Mouse (Mus musculus): ENCODE data around the gene Gal3st4. TPM values are rescaled to one million over a fixed set of nuclear protein-coding genes. Genes with fewer than 3 reads are reported as not detected.

Gene Gal3st4
- polyA plus RNA-seq, 1 experiment from 2014 or later, result 0.63 TPM

DNA sequence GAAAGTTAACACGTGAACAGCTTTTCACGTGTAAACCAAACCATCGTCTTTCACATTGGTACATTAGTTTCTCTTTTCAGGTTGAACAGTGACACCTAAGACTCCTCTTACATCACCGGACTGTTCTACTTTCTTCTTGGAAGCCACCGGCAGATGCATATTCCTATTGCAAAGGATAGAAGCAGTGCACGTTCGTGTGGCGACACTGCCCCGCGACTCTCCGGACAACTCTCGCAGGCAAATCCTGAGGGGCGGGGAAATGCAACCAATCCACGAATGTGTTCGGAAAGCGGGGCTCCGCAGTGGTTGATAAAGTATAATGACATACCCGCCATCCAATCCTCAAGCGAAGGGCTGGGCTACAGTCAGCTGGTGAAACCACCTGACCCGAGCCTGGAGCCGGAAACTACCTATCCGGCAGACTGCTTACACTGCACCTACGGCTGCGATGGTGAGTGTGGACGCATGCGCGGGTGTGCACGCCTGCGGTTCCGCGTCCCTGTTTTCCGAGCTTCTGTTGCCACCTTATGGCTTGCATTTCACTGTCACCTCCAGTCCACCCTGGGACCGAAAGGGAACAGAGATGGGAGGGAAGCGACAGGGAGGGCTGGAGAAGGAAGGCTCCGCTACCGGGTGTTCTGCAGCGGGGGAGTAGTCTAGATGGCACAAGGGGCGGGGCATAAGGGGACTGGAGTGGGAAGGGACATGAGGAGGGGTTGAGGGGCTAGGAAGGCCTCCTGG lies 17.1 kb downstream of the Gal3st4 start, which contains the start of gene Lamtor4:
Gene Lamtor4 (plus strand): TSS at position 130 of the 741 bp plus-strand sequence.
- Histone ChIP-seq H3K36me3 (ENCODE audit: control insufficient read depth, insufficient read depth) (peaks cover 16% of the 10 kb centered on the region), H3K4me3 (ENCODE audit: low read depth, low read length) (peak within 1 kb of the TSS; percentile 61), H3K4me1 (replicated peaks; ENCODE audit: control insufficient read depth, insufficient read depth, low read length) (0 out of 2 replicates have a peak, but pooled peaks cover 5% of the 10 kb centered on the region), H3K27ac (ENCODE audit: low read depth, low read length) (peak within 1 kb of the TSS; percentile 54), H3K27me3 (replicated peaks; ENCODE audit: control insufficient read depth, insufficient read depth, low read length) (no peaks in the 10 kb centered on the region), H3K4me2 (replicated peaks; ENCODE audit: low read depth) (peak within 1 kb of the TSS; percentile 89), H3K9ac (ENCODE audit: low read depth, low read length) (peak within 1 kb of the TSS; percentile 66), H3K9me3 (ENCODE audit: control insufficient read depth) (no peaks in the 10 kb centered on the region)
- peak; percentile 43 for TF ChIP-seq CTCF (IDR thresholded peaks at IDR 0.05; ENCODE audit: low read depth)
- peak; percentile 100 for ATAC-seq
- under 1% methylated on average over 38 of the region's 38 CpGs for WGBS

DNA sequence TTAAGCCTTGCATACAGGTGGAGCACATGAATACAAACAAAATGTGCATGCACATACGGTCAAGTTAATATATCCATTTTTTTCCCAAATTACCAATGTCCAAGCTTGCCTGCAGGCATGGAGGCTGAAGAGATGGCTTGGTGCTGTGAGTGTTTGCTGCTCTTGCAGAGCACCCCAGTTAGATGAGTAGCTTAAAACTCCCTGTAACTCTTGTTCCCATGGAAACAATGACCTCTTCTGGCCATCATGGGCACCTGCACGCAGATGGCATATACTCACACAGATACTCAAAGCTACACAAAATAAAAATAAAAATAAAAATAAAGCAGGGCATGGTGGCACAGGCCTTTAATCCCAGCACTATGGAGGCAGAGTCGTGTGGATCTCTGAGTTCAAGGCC lies 19.6 kb downstream of the Gal3st4 start:
- 96% methylated on average over 3 of the region's 3 CpGs for WGBS
- H3K9ac ChIP-seq (ENCODE audit: low read depth, low read length), result no peak overlapping the region
- TF ChIP-seq CTCF (IDR thresholded peaks at IDR 0.05; ENCODE audit: low read depth), result no peak

DNA sequence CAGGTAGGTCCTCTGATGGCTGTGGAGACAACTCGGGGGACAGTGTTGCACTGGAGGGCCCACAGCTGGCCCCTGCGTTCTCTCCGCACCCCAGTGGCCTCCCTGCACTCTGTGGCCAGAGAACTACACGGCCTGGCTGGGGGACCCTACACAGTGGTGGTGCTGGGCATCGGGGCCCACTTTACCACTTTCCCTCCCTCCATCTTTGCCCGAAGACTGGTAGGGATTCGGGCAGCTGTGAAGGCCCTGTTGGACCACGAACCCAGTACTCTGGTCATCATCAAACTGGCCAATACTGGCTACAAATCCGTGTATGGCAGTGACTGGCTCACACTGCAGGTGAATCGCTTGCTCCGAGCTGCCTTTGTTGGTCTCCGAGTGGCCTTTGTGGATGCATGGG lies 21.5 kb downstream of the Gal3st4 start:
- 86% methylated on average over 12 of the region's 12 CpGs for WGBS

More for the DNA sequence above, 19.6 kb downstream of the Gal3st4 start:
- ATAC-seq, result no peak
- no peak overlapping the region for H3K27ac ChIP-seq (ENCODE audit: low read depth, low read length)
- H3K4me1 ChIP-seq (replicated peaks; ENCODE audit: control insufficient read depth, insufficient read depth, low read length), result 0 out of 2 replicates have a peak, but pooled peaks cover 5% of the 10 kb centered on the region
- no peak overlapping the region for H3K4me3 ChIP-seq (ENCODE audit: low read depth, low read length)
- H3K4me2 ChIP-seq (replicated peaks; ENCODE audit: low read depth), result no peak overlapping the region
- no peaks in the 10 kb centered on the region for H3K9me3 ChIP-seq (ENCODE audit: control insufficient read depth)
- H3K36me3 ChIP-seq (ENCODE audit: control insufficient read depth, insufficient read depth), result no peaks in the 10 kb centered on the region; the same call in 1 of the 2 replicates
- H3K27me3 ChIP-seq (replicated peaks; ENCODE audit: control insufficient read depth, insufficient read depth, low read length), result no peaks in the 10 kb centered on the region

DNA sequence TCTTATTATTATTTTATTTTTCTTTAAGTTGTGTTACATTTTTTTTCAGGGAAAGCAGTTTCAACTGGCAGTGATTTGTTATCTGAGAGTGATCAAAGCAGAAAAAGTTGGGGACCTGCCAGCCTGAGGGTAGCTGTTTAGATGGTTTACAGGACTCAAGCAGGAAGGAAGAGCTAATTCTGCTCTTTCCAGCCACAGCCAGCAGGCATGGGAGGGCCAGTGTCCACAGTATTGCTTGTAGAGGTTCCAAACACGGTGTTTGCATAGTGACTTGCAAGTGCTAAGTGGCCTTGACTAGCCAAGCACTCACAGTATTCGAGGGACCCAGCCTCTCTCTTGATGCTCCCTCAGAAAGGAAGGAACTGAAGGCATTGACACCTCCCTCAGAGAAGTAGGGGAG lies 31.1 kb downstream of the Gal3st4 start:
- no peak for TF ChIP-seq CTCF (IDR thresholded peaks at IDR 0.05; ENCODE audit: low read depth)
- H3K27me3 ChIP-seq (replicated peaks; ENCODE audit: control insufficient read depth, insufficient read depth, low read length), result no peaks in the 10 kb centered on the region
- WGBS, result 15% methylated on average over 2 of the region's 2 CpGs
- H3K4me3 ChIP-seq (ENCODE audit: low read depth, low read length), result no peak overlapping the region
- no peak overlapping the region for H3K27ac ChIP-seq (ENCODE audit: low read depth, low read length)
- H3K4me1 ChIP-seq (replicated peaks; ENCODE audit: control insufficient read depth, insufficient read depth, low read length), result no peaks in the 10 kb centered on the region
- no peak overlapping the region for H3K9ac ChIP-seq (ENCODE audit: low read depth, low read length)
- no peak for ATAC-seq
- no peaks in the 10 kb centered on the region for H3K36me3 ChIP-seq (ENCODE audit: control insufficient read depth, insufficient read depth)
- no peak overlapping the region for H3K4me2 ChIP-seq (replicated peaks; ENCODE audit: low read depth)
- no peaks in the 10 kb centered on the region for H3K9me3 ChIP-seq (ENCODE audit: control insufficient read depth)

More for the DNA sequence above, 21.5 kb downstream of the Gal3st4 start:
- no peak overlapping the region for H3K4me2 ChIP-seq (replicated peaks; ENCODE audit: low read depth)
- no peaks in the 10 kb centered on the region for H3K9me3 ChIP-seq (ENCODE audit: control insufficient read depth)
- no peak overlapping the region for H3K4me3 ChIP-seq (ENCODE audit: low read depth, low read length)
- no peak overlapping the region for H3K27ac ChIP-seq (ENCODE audit: low read depth, low read length)
- ATAC-seq, result no peak
- TF ChIP-seq CTCF (IDR thresholded peaks at IDR 0.05; ENCODE audit: low read depth), result no peak
- H3K27me3 ChIP-seq (replicated peaks; ENCODE audit: control insufficient read depth, insufficient read depth, low read length), result no peaks in the 10 kb centered on the region
- 0 out of 2 replicates have a peak, but pooled peaks cover under 1% of the 10 kb centered on the region for H3K4me1 ChIP-seq (replicated peaks; ENCODE audit: control insufficient read depth, insufficient read depth, low read length)
- H3K9ac ChIP-seq (ENCODE audit: low read depth, low read length), result no peak overlapping the region
- H3K36me3 ChIP-seq (ENCODE audit: control insufficient read depth, insufficient read depth), result no peaks in the 10 kb centered on the region

DNA sequence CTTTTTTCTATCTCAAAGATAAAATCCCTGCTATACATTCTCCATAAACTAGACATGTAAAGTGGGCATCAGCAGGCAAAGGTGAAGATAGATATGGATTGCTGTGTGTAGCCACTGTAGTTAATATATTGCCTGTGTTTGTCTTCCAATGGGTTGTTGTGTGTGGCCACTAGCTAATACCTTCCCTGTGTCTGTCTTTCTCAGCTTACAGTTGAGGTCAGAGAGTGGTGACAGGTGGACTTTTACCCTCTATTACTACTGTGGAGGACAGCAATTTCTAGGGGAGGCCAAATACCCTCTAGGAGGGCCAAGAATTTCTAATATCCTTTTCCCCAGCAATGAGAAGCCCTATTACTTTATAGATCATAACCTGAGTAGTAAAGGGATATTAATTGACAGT lies 38.4 kb downstream of the Gal3st4 start:
- ATAC-seq, result no peak
- no peak overlapping the region for H3K4me2 ChIP-seq (replicated peaks; ENCODE audit: low read depth)
- TF ChIP-seq CTCF (IDR thresholded peaks at IDR 0.05; ENCODE audit: low read depth), result no peak
- H3K27ac ChIP-seq (ENCODE audit: low read depth, low read length), result no peak overlapping the region
- H3K27me3 ChIP-seq (replicated peaks; ENCODE audit: control insufficient read depth, insufficient read depth, low read length), result no peaks in the 10 kb centered on the region
- no peak overlapping the region for H3K4me3 ChIP-seq (ENCODE audit: low read depth, low read length)
- no peak overlapping the region for H3K9ac ChIP-seq (ENCODE audit: low read depth, low read length)
- no peaks in the 10 kb centered on the region for H3K9me3 ChIP-seq (ENCODE audit: control insufficient read depth)
- no peaks in the 10 kb centered on the region for H3K4me1 ChIP-seq (replicated peaks; ENCODE audit: control insufficient read depth, insufficient read depth, low read length)
- H3K36me3 ChIP-seq (ENCODE audit: control insufficient read depth, insufficient read depth), result no peaks in the 10 kb centered on the region

DNA sequence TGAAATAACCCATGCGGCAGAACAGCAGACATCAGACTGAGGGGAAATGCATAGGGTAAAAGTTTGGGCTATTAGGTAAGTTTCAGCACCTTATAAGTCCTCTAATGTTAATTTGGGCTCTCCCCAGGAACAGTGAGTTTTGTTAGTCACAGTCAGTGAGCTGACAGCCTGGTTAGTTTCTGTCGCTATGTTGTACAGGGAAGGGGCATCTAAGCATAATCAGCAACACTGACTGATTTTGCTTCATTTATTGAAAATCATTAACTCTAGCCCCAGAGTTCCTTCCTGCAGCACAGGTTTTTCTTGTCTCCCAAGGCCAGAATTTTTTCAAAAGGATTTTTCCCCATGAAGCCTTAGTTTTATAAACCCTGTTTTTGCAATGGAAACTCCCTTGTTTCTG lies 38.9 kb downstream of the Gal3st4 start:
- no peaks in the 10 kb centered on the region for H3K36me3 ChIP-seq (ENCODE audit: control insufficient read depth, insufficient read depth)
- 64% methylated on average over 2 of the region's 2 CpGs for WGBS

More for the DNA sequence above, 38.9 kb downstream of the Gal3st4 start:
- no peak for TF ChIP-seq CTCF (IDR thresholded peaks at IDR 0.05; ENCODE audit: low read depth)
- Histone ChIP-seq H3K27me3 (replicated peaks; ENCODE audit: control insufficient read depth, insufficient read depth, low read length) (no peaks in the 10 kb centered on the region), H3K4me3 (ENCODE audit: low read depth, low read length) (no peak overlapping the region), H3K9me3 (ENCODE audit: control insufficient read depth) (no peaks in the 10 kb centered on the region), H3K4me2 (replicated peaks; ENCODE audit: low read depth) (no peak overlapping the region), H3K9ac (ENCODE audit: low read depth, low read length) (no peak overlapping the region), H3K4me1 (replicated peaks; ENCODE audit: control insufficient read depth, insufficient read depth, low read length) (no peaks in the 10 kb centered on the region), H3K27ac (ENCODE audit: low read depth, low read length) (no peak overlapping the region)
- ATAC-seq, result no peak

Data from intestine, postnatal 0 days (tissue).